Mouse (Mus musculus) heart, postnatal 36 days (tissue): ENCODE results near the gene Olfr715. TPM values are rescaled to one million over a fixed set of nuclear protein-coding genes. Genes with fewer than 3 reads are reported as not detected.
"Not testable (repeated sequence)": the region's sequence is repeated elsewhere in the genome, so short reads cannot be mapped to it uniquely, and the experiment has no call there.

Experiments
- DNase-seq, 2 experiments: peaks; one replicate each; pipeline ENCODE4 v3.0.0; 2021 to 2022
- intact Hi-C: fragments of 180-260 bp; cut with DNase I; formaldehyde crosslinking; loops from one replicate; pipeline ENCODE4 v1.15.1; 2025
- total RNA-seq, 2 experiments: library from RNA; stranded (reverse); gene quantifications; 2 replicates each; pipeline ENCODE4 v1.2.3; 2021

The Olfr715 gene
- total RNA-seq, result not detected

DNA sequence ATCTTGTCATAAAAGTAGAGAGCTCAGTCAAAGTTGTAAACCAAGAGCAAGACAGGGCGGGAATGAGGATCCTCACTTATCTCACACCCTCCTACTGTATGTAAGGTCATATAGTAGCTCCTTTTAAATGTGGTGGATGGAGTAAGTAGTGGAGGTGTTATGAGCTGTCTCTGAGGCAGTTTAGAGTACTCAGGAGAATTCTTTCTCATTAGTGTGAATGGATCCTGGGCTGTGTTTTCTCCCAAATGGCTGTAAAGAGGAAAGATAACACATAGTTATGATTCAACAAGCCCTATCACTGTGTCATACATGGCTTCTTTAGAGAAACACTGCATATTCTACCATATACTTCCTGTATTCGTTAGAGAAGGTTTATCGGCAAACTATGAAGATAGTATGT is at the start of gene Olfr715:
Olfr715 (minus strand) TSS at position 101 of the 400 bp plus-strand sequence.
- intact Hi-C loops, DNase-seq: not testable (repeated sequence)

- intact Hi-C loops, result no loop called here
These were observed 49.5 kb upstream of the Olfr715 start for GRCm38 (mm10) chr7:107180406-107180805.

DNA sequence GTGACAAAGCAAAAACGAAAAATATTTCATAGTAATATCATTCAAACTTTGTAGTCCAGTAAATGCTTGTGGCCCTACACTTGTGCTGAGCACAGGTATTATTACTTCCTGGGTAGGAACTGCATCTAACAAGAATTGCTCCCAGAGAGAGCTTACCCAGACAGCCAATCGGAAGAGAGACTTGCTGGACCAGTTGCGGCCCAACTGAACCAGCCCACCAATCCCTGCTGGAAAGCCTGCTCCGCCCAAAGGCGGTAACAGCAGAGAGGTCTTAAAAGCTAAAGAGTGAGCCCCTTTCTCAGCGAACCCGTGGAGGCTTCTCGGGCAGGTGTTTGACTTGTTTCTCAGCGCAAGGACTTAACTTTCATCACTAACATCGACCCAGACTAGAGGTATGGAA is 35.8 kb upstream of the Olfr715 start, which contains the start of gene Nlrp14:
Nlrp14 (plus strand) TSS at position 301 of the 400 bp plus-strand sequence.
- intact Hi-C loops, result no loop called here
- no peak for DNase-seq

More at GRCm38 (mm10) chr7:107180406-107180805, 49.5 kb upstream of the Olfr715 start:
- DNase-seq, result no peak

DNA sequence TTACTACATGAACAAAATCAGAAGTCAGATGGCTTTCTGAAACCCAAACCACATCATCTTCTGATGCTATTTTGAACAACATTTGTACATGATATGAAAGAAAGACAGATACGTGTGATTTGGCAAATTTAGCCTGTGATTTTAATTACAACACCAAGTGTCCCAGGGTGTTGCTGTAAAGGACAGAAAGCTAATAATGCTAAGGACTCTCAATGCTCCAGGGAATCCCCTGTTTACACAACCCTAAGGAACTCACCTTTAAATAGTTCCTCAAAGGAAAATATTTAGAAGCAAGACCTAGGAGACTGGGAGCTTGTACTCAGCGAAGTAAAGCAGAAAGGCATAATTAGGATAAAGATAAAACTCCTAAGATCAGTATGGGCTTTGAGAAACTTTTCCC is 7.1 kb upstream of the Olfr715 start, which contains the start of gene Olfr716:
Olfr716 (plus strand) TSS at position 301 of the 400 bp plus-strand sequence.
- DNase-seq, intact Hi-C loops: not testable (repeated sequence)

- intact Hi-C loops, DNase-seq: not testable (repeated sequence)
These were observed 20.6 kb downstream of the Olfr715 start, which contains the start of gene Olfr715b for GRCm38 (mm10) chr7:107110269-107110668. Gene Olfr715b, minus strand, starts transcription at chr7:107110369.

DNA sequence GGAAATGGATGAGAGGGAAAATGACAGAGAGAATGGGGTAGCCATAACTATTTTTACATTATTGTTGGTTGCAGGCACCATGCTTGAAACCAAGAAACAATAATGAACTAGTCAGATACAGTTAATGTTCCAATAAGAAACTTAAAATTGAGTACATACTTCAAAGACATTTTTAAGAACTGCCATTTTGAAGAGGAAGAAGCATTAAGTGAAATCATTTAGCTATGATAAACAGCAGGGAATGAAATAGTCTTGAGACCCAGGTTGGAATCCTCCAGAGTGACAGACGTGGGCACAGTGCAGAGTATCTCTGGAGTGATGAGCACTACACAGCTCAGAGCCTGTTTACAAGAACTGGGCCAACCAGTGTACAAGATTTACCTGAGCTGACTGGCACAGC is 38.0 kb downstream of the Olfr715 start, which contains the start of gene Olfr17:
Olfr17 (plus strand) TSS at position 301 of the 400 bp plus-strand sequence.
- no peak for DNase-seq
- intact Hi-C loops, result no loop called here

Other genes with a start within 250 kb of the Olfr715 start
- gene Olfr706, start 242.9 kb downstream of the Olfr715 start, total RNA-seq, result not detected
- not detected for gene Olfr707, start 229.8 kb downstream of the Olfr715 start, total RNA-seq
- gene Olfr1532-ps1, start 223.1 kb downstream of the Olfr715 start, total RNA-seq, result not detected
- not detected for gene Olfr709-ps1, start 198.9 kb downstream of the Olfr715 start, total RNA-seq
- gene Olfr710, start 182.8 kb downstream of the Olfr715 start, total RNA-seq, result not detected
- not detected for gene Olfr6, start 167.1 kb downstream of the Olfr715 start, total RNA-seq
- gene Olfr711, start 155.6 kb downstream of the Olfr715 start, total RNA-seq, result not detected
- not detected for gene Olfr2, start 125.0 kb downstream of the Olfr715 start, total RNA-seq
- gene Olfr713, start 99.9 kb downstream of the Olfr715 start, total RNA-seq, result not detected
- gene Olfr714, start 60.1 kb downstream of the Olfr715 start, total RNA-seq, result not detected
- not detected for gene Olfr17, start 37.9 kb downstream of the Olfr715 start, total RNA-seq
- not detected for gene Olfr715b, start 20.7 kb downstream of the Olfr715 start, total RNA-seq
- gene Olfr716, start 7.2 kb upstream of the Olfr715 start, total RNA-seq, result not detected
- not detected for gene Nlrp14, start 35.9 kb upstream of the Olfr715 start, total RNA-seq
- not detected for gene Rbmxl2, start 78.4 kb upstream of the Olfr715 start, total RNA-seq
- gene Syt9, start 239.6 kb upstream of the Olfr715 start, total RNA-seq, result not detected